Mouse (Mus musculus) cerebellum, postnatal 36 days (tissue): ENCODE measurements around the gene Apobec4.
A peak's percentile ranks its signal among the peaks of the same experiment; 100 is the strongest.
"Not testable (repeated sequence)": the region's sequence is repeated elsewhere in the genome, so short reads cannot be mapped to it uniquely, and the experiment has no call there.

ENCODE experiments used
- DNase-seq, 2 experiments: peaks; one replicate each; pipeline ENCODE4 v3.0.0; 2021 to 2022; ENCODE audit warnings: mixed read lengths in 2 of 2

Apobec4 gene

DNA sequence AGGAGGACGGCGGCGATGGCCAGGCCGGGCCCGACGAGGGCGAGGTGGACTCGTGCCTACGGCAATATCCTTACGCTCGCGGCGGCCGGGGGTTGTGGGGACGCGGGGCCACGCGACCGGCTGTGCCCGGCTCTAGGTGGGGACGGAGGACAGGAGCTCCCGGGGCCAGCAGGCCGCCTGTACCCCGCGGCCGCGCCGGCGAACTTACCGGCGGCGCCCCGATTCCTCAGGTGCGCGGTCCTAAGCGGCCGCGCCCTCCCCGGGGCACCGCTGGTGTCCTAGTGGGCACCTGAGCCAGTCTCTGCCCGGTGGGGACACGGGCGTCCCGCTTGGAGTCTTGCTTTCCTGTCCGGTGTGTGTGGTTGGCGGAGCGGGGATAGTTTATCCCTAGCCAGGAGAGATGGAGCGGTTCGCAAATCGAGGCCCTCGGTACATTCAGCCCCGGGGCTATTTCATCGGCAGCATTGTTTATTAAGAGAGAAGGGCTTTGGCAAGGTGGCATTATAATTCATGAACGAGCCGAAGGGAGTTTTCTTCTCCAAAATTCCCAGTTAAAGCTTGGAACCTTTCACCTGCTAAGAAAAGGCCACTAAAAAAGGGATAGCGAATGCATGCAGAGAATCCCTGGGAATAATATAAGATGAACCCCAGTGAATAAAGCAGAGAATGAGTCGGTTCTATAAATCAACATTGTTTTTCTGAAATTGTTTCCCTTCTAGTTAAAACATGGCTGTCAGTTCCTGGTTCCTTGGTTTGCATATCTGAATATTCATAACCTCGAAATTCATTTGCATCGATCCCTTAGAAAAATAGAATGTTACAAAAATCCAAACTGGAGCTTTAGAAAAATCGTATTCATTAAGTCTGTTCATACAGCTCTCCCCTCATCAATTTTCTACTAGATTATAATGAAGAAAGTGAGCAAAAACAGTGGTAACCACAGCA is 16.7 kb downstream of the Apobec4 start:
- DNase-seq = peak in 1 of 2 experiments; percentile 49

DNA sequence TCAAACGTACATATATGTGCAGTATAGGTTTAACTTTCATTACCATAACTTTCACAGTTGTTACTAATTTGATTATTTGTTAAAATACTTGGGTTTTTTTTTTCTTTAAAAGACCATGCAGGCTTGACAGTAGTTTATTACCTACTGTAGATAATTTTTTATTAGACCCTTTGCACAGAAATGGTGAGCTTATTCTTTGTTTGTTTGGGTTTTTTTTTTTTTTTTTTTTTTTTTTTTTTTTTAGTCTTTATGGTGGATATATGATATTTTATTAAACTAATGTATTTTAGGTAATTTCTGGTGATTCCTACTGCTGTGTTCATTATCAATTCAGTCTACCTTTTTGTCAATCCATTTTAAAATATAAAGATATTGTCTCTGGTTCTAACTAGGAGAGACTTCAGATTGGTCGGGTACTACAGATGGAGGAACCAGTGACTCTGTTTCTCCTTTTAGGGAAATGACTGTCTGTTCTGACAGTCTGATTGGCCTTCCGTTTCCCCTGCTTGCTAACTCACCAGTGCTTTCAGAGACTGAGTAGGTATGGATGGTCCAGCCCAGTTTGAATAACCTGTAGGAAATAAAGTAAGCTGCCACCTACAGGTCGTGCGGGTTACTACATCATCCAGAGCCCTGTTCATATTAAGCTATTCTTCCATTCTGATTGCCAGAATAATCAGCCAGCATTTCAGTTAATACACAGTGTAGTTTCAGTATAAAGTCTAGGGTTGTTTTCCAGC is 17.6 kb downstream of the Apobec4 start:
- peak; percentile 88 to 95 for DNase-seq

DNA sequence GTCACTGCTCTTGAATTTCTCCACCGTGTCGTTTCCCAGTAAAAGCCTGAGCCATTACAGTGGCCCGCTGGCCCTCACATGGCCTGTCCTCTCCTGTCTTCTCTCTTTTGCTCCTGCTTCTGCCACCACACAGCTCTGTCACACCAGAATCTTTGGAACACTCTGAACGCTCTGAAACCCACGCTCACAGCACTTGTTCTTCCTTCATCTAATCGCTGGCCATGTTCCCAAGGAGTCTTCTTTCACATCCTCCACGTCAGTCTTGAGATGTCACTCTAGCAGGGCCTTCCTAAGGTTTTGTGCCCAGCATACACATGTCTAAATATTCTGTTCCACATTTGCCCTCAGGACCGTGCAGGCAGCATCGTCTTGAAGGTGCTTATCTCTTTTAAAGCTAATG is 20.7 kb downstream of the Apobec4 start:
- DNase-seq = no peak

GRCm38 (mm10) chr1:152774601-152775000 is 24.2 kb downstream of the Apobec4 start:
- DNase-seq = not testable (repeated sequence)

DNA sequence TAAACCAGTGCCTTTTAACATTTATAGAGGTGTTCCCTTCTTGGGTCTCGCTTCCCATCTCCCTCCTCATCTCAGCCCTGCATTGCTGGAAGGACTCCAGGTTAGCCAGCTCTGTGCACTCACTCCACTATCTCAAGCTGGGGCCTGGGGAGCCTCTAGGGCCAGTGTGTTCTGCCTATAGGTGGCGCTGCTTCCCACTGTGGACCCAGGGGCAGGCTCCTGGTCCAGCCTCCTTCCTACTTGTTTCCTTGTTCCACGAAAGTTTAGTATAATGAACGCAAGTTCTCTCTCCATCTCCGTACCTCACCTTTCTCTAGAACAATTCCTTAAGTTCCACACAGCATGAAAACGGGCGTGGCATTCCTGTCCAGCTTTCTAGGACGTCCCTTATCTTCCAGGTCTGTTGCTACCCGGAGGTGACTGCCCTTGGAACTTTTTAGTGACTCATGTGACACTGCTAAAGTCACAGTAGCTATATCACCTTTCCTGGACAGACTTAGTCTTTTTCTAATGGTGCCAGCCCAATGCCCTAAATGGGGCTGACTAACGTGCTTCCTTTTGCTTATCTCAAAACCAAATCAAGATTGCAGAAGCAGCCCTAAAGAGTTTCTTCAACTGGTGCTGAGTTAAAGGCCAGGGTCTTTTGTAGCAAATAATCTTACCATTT is 28.9 kb downstream of the Apobec4 start:
- peak; percentile 46 to 51 for DNase-seq

- no peak for DNase-seq
Observed at GRCm38 (mm10) chr1:152784620-152785019, 34.3 kb downstream of the Apobec4 start.

DNA sequence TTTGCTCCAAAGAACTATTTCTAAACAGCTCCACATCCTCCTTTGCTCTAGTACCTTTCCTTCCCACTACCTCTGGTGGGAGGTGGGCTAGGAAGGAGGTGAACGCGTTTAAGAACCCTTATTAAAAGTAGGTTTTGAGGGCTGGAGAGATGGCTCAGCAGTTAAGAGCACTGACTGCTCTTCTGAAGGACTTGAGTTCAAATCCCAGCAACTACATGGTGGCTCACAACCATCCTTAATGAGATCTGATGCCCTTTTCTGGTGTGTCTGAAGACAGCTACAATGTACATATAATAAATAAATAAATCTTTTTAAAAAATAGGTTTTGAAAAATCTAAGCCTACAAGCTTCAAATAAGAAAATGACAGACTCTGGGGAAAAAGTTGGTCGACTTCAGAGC is 35.1 kb downstream of the Apobec4 start:
- DNase-seq = not testable (repeated sequence)

DNA sequence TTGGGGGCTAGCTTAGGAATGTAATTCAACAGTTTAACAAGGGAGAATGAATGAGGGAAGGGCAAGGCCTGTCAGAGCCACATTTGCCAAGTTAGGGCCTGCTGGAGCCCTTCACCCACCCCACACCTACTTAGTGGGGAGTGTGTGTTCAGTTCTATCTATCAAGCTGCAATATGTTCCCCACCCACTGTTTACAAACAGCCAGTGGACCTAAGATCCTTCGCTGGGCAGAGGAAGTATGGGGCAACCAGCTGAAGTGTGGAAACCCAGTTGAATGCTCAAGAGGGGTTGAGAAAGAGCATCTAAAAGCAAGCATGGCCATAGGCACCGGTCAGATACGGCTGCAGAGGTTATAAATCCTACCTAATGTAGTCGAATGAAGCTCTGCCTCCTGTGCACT is 36.6 kb downstream of the Apobec4 start:
- no peak for DNase-seq

GRCm38 (mm10) chr1:152788121-152788660 is 37.8 kb downstream of the Apobec4 start:
- no peak for DNase-seq

- peak in 1 of 2 experiments; percentile 21 for DNase-seq
Observed at GRCm38 (mm10) chr1:152790254-152790653, 39.9 kb downstream of the Apobec4 start.

DNA sequence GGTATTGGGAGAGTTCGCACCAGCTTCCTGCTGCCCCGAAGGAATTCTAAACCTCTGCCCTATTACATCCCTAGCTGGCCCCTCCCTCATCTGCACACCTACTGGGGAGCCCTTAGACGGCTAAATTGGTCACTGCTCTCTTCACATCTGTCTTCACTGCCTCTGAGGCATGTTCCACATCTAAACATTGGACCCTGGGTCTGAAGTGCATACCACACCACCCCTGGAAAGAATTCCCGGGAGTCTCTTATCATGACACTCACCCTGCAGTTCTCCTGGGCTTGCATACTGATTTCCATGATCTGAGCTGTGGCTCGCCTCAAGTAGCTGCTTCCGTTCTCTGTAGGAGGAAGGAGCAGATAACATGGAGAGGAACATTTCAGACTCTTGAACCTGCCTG is 40.5 kb downstream of the Apobec4 start:
- no peak for DNase-seq

GRCm38 (mm10) chr1:152791269-152791668 is 40.9 kb downstream of the Apobec4 start:
- DNase-seq = no peak

DNA sequence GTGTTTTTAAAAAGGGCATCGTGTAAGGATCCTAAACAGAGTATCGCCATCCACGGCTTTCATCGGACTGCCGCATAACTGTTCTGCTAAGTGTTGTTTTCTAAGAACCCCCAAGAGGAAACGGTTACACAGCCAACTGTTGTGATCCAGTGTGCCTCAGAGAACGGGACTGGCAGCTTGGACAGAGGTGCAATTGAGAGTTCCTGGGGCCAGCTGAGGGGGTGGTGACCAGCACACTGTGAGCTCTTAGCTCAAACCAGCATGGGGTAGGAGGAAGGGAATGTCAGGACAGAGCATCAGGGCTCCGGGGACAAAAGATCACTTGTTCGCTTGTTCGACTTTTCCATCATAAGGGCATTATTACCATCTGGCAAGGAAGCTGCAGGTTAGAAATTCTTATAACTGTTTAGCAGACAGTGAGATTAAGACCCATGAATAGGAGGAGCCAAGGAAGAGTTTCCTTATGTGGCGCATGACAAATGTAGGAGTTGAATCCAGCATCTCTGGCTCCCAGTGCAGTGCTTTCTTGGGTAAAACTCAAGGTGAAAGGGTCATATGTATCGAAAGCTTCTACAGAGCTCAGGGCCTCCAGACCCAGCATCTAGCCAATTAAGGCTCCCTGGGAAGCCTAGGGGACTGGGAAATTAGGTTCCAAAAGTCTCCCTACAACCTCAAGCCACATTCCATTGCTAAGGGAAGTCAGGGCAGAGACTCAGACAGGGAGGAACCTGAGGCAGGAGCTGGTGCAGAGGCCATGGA is 42.6 kb downstream of the Apobec4 start:
- DNase-seq = peak in 1 of 2 experiments; percentile 16

DNA sequence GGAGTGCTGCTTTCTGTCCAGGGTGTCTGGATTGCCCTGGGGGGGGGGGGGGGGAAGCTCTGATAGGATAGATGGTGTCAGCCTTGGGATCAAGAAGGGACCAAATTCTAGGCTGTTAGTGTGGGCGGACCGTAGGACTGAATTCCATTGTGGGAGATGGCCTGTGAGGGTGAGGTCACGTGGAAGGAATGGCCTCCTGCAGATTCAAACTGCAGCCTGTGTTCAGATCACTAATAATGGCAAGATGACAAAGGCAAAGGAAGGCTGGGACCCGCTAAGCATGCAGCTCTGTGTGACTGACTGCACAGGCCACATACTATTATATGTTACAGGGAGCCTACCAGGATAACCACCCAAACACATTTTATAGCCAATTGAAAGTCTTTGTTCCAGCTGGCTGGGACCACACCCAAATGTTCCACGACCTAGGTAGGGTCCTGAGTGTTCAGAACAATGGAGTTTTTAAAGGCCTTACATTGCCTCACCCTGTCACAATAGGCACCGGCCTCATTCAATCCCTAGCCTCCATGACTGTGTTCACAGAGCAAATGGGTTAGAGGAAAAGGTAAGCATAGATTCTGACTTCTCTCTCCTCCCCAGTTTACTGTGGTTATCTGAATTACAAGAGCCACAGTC is 43.3 kb downstream of the Apobec4 start:
- no peak for DNase-seq

- DNase-seq = no peak
Observed at GRCm38 (mm10) chr1:152795688-152796255, 45.4 kb downstream of the Apobec4 start.

- DNase-seq = no peak
Observed at GRCm38 (mm10) chr1:152796683-152797263, 46.4 kb downstream of the Apobec4 start.

- no peak for DNase-seq
Observed at GRCm38 (mm10) chr1:152798125-152798524, 47.8 kb downstream of the Apobec4 start.

GRCm38 (mm10) chr1:152799897-152800296 is 49.5 kb downstream of the Apobec4 start, which contains the start of gene Ncf2:
Ncf2 (plus strand) TSS chr1:152800194.
- DNase-seq = no peak

GRCm38 (mm10) chr1:152800633-152801176 is 50.4 kb downstream of the Apobec4 start:
- no peak for DNase-seq

GRCm38 (mm10) chr1:152804907-152805306 is 54.6 kb downstream of the Apobec4 start:
- DNase-seq = no peak
